Mouse (Mus musculus): ENCODE data around the gene Gm19935. TPM values are rescaled to one million over a fixed set of nuclear protein-coding genes. Genes with fewer than 3 reads are reported as not detected.
A peak's percentile ranks its signal among the peaks of the same experiment; 100 is the strongest.

Gm19935 gene
- total RNA-seq, 2 experiments from 2014 or later = not detected

- DNase-seq = no peak
These were observed 12.6 kb upstream of the Gm19935 start for GRCm38 (mm10) chr8:90829825-90830224.

- no peak for DNase-seq
These were observed 12.0 kb upstream of the Gm19935 start for GRCm38 (mm10) chr8:90828987-90829740.

GRCm38 (mm10) chr8:90828181-90828986 lies 11.2 kb upstream of the Gm19935 start, which contains the start of gene Chd9:
Gene Chd9 (plus strand): TSS chr8:90828352.
- peak; percentile 99 for DNase-seq

GRCm38 (mm10) chr8:90825459-90825871 lies 8.3 kb upstream of the Gm19935 start:
- DNase-seq = no peak

- DNase-seq = no peak
These were observed 5.2 kb upstream of the Gm19935 start for GRCm38 (mm10) chr8:90822443-90822842.

GRCm38 (mm10) chr8:90820321-90820696 lies 3.1 kb upstream of the Gm19935 start:
- no peak for DNase-seq

- no peak for DNase-seq
These were observed 2.5 kb upstream of the Gm19935 start for GRCm38 (mm10) chr8:90819561-90820320.

- DNase-seq = no peak
These were observed 921 bp downstream of the Gm19935 start for GRCm38 (mm10) chr8:90816061-90816882.

- DNase-seq = no peak
These were observed 3.4 kb downstream of the Gm19935 start for GRCm38 (mm10) chr8:90813602-90814320.

- no peak for DNase-seq
These were observed 17.7 kb downstream of the Gm19935 start for GRCm38 (mm10) chr8:90799473-90799872.

GRCm38 (mm10) chr8:90794990-90795861 lies 22.0 kb downstream of the Gm19935 start:
- peak; percentile 78 for DNase-seq

- DNase-seq = peak; percentile 86
These were observed 23.5 kb downstream of the Gm19935 start for GRCm38 (mm10) chr8:90793710-90794109.

GRCm38 (mm10) chr8:90791616-90792015 lies 25.6 kb downstream of the Gm19935 start:
- no peak for DNase-seq

- DNase-seq = no peak
These were observed 47.4 kb downstream of the Gm19935 start for GRCm38 (mm10) chr8:90769791-90770190.

Small RNAs within 50 kb of the gene (microRNA-seq; reads per million reads assigned to microRNA genes)
- gene Gm44382 = not detected

Other genes with a start within 250 kb of the Gm19935 start
- gene Chd9, start 11.0 kb upstream of the Gm19935 start, total RNA-seq (2021) = 10 to 100 TPM; 65.7 to 80.1 TPM

Measured in adrenal gland, postnatal 10 days (tissue).